Mouse (Mus musculus) Patski (cell line): ENCODE data around the gene Heg1. TPM values are rescaled to one million over a fixed set of nuclear protein-coding genes. Genes with fewer than 3 reads are reported as not detected.

ENCODE experiments used
- ATAC-seq: fragments of 100-300 bp; one replicate; pipeline ENCODE4 v1.8.0; 2021
- CTCF ChIA-PET: fragments of 350-600 bp; sonication (Branson Sonifier 250); formaldehyde crosslinking; loops from one replicate; lab custom pipeline; 2022; ENCODE audit warnings: inconsistent platforms; lab: Charles Lee
- POLR2A ChIA-PET: fragments of 350-600 bp; sonication (Branson Sonifier 250); formaldehyde crosslinking; loops from one replicate; lab custom pipeline; 2022; ENCODE audit warnings: antibody characterized with exemption, inconsistent platforms; lab: Charles Lee
- DNase-seq: peaks from one replicate; pipeline ENCODE4 v3.0.0-alpha.2; 2011; ENCODE audit warnings: low read depth, low spot score
- H3K27me3 ChIP-seq: fragments of 371-371 bp; one replicate; pipeline ENCODE4 v1.5.1; 2021
- CTCF ChIP-seq: fragments of 100-300 bp; IDR thresholded peaks from one replicate; pipeline ENCODE4 v1.5.1; 2021
- in situ Hi-C: fragments of 300-500 bp; cut with MboI; formaldehyde crosslinking; loops from 3 replicates; pipeline ENCODE4 v1.11.1; 2018; ENCODE audit warnings: low pct_unique_long_range_greater_than_20kb, mixed read lengths
- polyA plus RNA-seq: library from polyadenylated mRNA; unstranded; gene quantifications from one replicate; pipeline ENCODE4 v1.2.3, GENCODE M21; 2021

The Heg1 gene
- polyA plus RNA-seq, 1 experiment from 2014 or later = 39.4 TPM

DNA sequence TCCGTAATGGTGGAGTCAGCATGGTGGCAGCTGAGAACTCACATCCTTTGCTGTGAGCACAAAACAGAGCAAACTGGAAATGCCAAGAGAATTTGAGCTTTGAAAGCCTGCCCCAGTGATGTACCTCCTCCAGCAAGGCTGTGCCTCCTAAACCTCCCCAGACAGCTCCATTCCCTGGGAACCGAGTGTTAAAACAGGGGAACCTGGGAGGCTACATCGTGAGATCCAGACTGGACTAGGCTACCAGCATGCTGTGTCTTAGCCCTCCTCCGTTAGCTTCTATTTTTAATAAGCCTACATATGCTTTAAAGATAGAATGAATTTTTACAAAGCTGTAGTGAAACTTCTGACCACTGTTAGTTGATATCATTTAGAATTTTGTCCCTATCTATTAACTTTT lies 17.7 kb downstream of the Heg1 start:
- no peak for TF ChIP-seq CTCF
- ChIA-PET CTCF (no interaction called here), POLR2A (no interaction called here)
- H3K27me3 ChIP-seq = no peaks in the 10 kb centered on the region
- in situ Hi-C loops = no loop called here
- no peak for ATAC-seq
- DNase-seq = no peak

DNA sequence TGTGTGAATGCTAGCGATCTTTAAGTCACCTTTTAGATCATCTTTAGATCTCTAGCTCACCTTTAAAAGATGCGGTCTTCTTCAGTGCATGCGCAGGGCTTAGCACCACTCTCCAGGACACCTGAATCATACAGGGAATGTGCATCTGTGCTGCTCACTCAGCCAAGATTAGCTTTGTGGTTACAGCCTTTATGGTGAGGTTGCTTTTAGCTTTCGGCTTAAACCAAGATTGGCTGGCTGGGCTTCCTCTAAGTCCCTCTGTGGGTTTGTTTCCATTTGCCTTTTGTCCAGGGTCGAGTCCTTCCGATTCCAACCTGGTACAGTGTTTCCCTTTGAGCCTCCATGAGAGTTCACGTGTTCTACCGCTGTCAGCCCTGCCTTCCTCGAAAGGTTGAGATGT lies 20.1 kb downstream of the Heg1 start:
- ATAC-seq (no peak), DNase-seq (no peak)
- TF ChIP-seq CTCF = no peak
- no peaks in the 10 kb centered on the region for H3K27me3 ChIP-seq
- POLR2A ChIA-PET = interaction anchor here (1.1 to 1.3 kb wide), 2 partner anchors 13 kb away, joined by 3 to 8 read pairs; no protein-coding TSS in a partner anchor
- in situ Hi-C loops = no loop called here
- CTCF ChIA-PET = interaction anchor here (1.5 kb wide), 1 partner anchor 23 kb away, joined by 3 read pairs; no protein-coding TSS in a partner anchor

DNA sequence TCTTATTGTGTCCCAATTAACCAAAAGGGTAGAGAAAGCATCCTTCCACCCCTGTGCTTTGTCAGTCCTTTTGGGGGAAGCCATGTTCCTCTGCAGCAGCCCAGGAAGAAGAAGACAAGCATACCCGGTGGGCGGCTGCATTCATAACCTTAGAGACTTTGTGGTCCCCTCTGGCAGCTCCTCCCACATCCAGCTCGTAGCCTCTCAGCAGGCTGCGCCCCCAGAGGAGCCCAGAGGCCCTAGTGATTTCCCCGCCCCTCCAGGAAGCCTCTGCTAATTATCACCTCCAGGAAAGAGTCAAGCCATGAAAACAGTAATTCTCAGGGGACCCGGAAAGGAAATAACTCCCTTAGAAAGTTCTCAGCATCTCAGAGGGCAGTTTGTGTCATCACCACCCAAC lies 21.1 kb downstream of the Heg1 start:
- ChIA-PET POLR2A (interaction anchor here (1.1 kb wide), 1 partner anchor 14 kb away, joined by 3 read pairs; no protein-coding TSS in a partner anchor), CTCF (interaction anchor here (1.5 kb wide), 1 partner anchor 22 kb away, joined by 3 read pairs; no protein-coding TSS in a partner anchor)
- H3K27me3 ChIP-seq = no peaks in the 10 kb centered on the region
- DNase-seq = no peak
- TF ChIP-seq CTCF = no peak
- no peak for ATAC-seq
- in situ Hi-C loops = no loop called here

- ChIA-PET CTCF (no interaction called here), POLR2A (no interaction called here)
- no peaks in the 10 kb centered on the region for H3K27me3 ChIP-seq
- in situ Hi-C loops = no loop called here
- DNase-seq (no peak), ATAC-seq (no peak)
- TF ChIP-seq CTCF = no peak
Measured at GRCm38 (mm10) chr16:33706111-33706890, 22.1 kb downstream of the Heg1 start.

- POLR2A ChIA-PET = no interaction called here
- in situ Hi-C loops = no loop called here
Measured at GRCm38 (mm10) chr16:33708031-33708430, 23.9 kb downstream of the Heg1 start.

DNA sequence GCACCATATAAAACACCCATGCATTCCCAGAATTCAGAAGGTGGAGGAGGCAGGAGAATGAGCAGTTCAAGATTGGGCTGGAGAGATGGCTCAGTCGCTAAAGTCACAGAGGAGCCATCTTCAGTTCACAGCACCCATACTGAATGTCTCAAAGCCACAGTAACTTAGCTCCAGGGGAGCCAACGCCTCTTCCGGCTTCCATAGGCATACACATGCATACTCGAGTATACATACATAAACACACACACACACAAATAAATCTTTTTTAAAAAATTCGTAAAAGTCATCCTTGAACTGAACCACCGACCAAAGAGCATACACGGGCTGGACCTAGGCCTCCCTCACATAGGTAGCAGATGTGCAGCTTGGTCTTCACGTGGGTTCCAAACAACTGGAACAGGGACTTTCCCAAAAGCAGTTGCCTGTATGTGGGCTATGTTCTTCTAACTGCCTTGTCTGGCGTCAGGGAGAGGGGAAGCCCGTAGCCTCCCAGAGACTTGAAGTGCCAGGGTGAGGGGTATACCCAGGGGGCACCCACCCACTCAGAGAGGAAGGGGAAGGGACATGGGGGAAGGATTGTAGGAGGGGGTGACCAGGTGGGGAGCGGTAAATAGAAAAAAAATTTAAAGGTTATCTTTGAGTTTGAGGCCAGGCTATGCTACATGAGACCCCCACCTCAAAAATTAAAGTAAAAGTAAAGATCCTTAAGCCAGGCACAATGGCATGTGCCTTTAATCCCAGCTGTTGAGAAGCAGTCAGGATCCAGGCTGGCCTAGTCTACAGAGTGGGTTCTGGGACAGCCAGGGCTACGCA lies 24.6 kb downstream of the Heg1 start:
- no peaks in the 10 kb centered on the region for H3K27me3 ChIP-seq
- ChIA-PET CTCF (no interaction called here), POLR2A (no interaction called here)
- in situ Hi-C loops = no loop called here
- ATAC-seq (no peak), DNase-seq (no peak)
- TF ChIP-seq CTCF = no peak

More at GRCm38 (mm10) chr16:33708031-33708430, 23.9 kb downstream of the Heg1 start:
- DNase-seq (no peak), ATAC-seq (no peak)
- no peaks in the 10 kb centered on the region for H3K27me3 ChIP-seq
- CTCF ChIA-PET = no interaction called here
- no peak for TF ChIP-seq CTCF

GRCm38 (mm10) chr16:33714271-33714670 lies 30.1 kb downstream of the Heg1 start:
- ATAC-seq = no peak
- in situ Hi-C loops = no loop called here

GRCm38 (mm10) chr16:33723241-33723640 lies 39.1 kb downstream of the Heg1 start:
- ChIA-PET CTCF (no interaction called here), POLR2A (no interaction called here)
- peak; percentile 34 for TF ChIP-seq CTCF
- DNase-seq (no peak), ATAC-seq (no peak)
- in situ Hi-C loops = no loop called here
- no peaks in the 10 kb centered on the region for H3K27me3 ChIP-seq

More at GRCm38 (mm10) chr16:33714271-33714670, 30.1 kb downstream of the Heg1 start:
- H3K27me3 ChIP-seq = no peaks in the 10 kb centered on the region
- no peak for DNase-seq
- POLR2A ChIA-PET = no interaction called here
- CTCF ChIA-PET = no interaction called here
- no peak for TF ChIP-seq CTCF

DNA sequence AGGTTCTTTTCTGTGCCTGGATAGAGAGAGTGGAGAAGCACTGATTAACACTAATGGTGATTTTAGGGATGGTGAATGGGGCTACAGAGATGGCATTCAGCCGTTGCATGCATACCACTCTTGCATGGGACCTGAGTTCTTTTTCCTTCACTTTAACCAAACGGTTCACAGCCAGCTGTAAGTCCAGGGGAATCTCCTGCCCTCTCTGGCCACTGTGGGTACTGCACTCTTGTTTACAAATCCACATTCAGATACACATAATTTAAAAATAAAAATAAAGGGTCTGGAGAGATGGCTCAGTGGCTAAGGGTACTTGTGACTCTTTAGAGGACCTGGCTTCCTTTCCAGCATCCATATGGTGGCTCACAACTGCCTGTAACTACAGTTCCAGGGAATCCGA lies 39.8 kb downstream of the Heg1 start:
- in situ Hi-C loops = no loop called here
- H3K27me3 ChIP-seq = no peaks in the 10 kb centered on the region
- POLR2A ChIA-PET = interaction anchor here (0.6 kb wide), 1 partner anchor 11 kb away, joined by 3 read pairs; no protein-coding TSS in a partner anchor
- peak; percentile 53 for TF ChIP-seq CTCF
- CTCF ChIA-PET = no interaction called here
- no peak for DNase-seq
- ATAC-seq = no peak

GRCm38 (mm10) chr16:33726261-33726660 lies 42.1 kb downstream of the Heg1 start:
- in situ Hi-C loops = no loop called here
- ChIA-PET POLR2A (no interaction called here), CTCF (no interaction called here)
- no peak for TF ChIP-seq CTCF
- DNase-seq (no peak), ATAC-seq (no peak)
- no peaks in the 10 kb centered on the region for H3K27me3 ChIP-seq

DNA sequence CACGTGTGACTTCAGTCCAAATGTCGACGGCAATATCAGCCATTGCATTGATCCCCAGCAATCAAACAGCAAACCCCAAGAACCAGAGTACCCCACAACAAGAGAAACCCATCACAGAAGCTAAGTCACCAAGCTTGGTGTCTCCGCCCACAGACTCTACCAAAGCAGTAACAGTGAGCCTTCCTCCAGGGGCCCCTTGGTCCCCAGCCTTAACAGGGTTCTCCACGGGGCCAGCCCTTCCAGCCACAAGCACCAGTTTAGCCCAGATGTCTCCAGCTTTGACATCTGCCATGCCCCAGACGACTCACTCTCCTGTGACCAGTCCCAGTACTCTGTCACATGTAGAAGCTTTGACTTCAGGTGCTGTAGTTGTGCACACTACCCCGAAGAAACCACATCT lies 42.7 kb downstream of the Heg1 start:
- ChIA-PET CTCF (no interaction called here), POLR2A (no interaction called here)
- DNase-seq = no peak
- in situ Hi-C loops = no loop called here
- no peak for TF ChIP-seq CTCF
- H3K27me3 ChIP-seq = no peaks in the 10 kb centered on the region
- no peak for ATAC-seq
